Mouse (Mus musculus): ENCODE measurements around the gene Sgsm3.
"Not testable (repeated sequence)": the region's sequence is repeated elsewhere in the genome, so short reads cannot be mapped to it uniquely, and the experiment has no call there.

Gene Sgsm3

DNA sequence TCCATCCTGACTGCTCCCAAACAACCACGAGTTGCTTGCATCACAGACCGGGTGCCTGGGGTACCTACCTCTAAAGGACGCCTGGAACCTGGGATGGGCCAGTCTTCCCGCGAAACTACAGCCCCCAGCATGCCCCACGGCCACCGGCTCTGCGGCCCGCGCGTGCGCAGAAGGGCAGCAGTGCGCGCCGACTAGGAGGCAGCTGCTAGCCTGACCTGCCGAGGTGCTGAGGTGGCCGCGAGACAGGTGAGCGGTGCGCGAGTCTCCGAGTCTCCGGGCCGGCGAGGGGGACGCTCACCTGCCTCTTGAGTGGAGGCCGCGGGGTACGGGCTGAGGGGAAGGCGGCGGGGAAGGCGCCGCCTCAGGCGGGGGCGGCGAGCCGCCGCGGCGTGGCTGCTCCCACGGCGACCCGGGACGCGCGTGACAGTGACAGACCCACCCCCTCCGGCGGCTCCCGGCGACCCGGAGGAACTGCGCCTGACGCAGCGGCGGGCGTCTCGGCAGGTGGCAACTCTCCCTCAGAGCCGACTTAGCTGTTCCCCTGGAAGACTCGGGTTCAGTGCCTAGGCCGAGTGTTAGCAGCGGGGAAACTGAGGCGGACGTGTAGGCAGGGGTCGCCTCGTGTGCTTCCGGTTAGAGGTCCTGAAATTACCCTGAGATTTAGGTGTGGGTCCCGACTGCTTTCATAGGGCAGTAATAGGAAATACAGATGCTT lies at the start of gene Sgsm3:
Sgsm3 (plus strand) TSS at position 146 of the 715 bp plus-strand sequence.
- CTCF ChIA-PET, result interaction anchor here (0.6 kb wide), 1 partner anchor 601 kb away, joined by 8 read pairs; no protein-coding TSS in a partner anchor

DNA sequence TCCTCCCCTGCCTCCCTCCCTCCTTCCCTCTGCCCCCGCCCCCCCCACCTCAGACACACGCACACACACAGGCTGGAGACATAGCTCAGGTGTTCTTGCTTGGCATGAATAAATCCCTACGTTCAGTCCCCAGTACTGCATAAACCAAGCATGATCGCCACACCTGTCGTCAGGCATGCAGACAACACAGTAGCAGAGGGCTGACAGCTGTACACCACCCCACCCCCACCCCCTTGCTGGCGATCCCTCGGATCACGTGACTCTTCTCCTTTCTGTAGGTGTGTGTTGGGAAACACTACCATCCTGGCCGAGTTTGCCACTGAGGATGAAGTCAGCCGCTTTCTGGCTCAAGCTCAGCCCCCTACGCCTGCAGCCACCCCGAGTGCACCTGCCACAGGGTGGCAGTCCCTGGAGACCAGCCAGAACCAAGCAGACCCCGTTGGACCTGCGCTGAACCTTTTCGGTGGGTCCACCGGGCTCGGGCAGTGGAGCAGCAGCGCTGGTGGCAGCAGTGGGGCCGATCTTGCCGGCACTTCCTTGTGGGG lies 48.7 kb upstream of the Sgsm3 start:
- CTCF ChIA-PET, result no interaction called here

GRCm38 (mm10) chr15:80930048-80930571 lies 47.5 kb upstream of the Sgsm3 start:
- CTCF ChIA-PET, result no interaction called here

- CTCF ChIA-PET, result not testable (repeated sequence)
Measured at GRCm38 (mm10) chr15:80930676-80931320, 46.8 kb upstream of the Sgsm3 start.

DNA sequence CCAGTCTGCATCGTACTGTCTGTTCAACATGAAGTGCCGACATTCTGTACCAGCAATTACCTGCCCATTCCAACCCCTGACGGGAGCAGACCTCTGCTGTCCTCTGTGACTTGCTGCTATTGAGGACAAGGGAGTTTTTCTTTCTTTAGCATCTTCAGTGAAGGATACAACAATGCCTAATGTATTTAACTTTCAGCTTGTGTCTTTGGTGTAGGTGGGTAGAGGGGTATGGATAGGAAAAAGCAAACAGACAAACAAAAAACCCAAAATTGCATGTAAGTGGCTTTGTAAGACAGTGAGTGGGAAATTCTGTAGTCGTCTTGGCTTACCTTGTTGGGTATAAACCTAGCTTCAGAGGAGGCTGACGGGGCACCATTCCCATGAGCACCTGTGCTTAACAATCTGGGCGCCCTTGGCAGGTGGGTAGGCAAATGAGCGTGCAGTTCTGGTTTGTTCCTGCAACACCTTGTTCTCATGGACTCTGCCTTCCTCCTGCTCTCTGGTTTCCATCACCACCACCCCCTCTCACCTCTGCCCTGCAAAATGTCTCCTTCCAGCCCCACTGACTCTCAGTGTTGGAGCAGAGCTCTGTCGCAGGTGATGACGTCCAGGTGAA lies 46.1 kb upstream of the Sgsm3 start:
- CTCF ChIA-PET, result interaction anchor here (0.6 kb wide), 1 partner anchor 9 kb away, joined by 6 read pairs; no protein-coding TSS in a partner anchor

- CTCF ChIA-PET, result interaction anchor here (0.5 kb wide), 1 partner anchor 565 kb away, joined by 3 read pairs; no protein-coding TSS in a partner anchor
Measured at GRCm38 (mm10) chr15:80934841-80935240, 42.7 kb upstream of the Sgsm3 start.

DNA sequence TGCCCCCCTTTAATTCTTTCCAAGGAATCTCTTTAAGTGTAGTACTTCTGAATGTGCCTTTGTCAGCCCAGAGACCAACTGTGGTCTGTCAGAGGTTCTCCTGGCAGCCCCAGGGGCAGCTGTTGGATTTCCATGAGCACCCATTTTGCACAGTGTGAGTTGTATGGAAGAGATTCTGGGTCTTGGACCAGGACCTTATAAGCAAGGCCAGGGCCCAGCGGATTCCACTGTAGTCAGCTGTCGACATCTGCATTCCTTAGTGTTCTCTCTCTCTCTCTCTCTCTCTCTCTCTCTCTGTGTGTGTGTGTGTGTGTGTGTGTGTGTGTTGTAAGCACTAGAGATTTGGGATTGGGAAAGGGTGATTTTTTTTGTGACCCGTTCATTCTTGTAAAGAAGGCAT lies 40.9 kb upstream of the Sgsm3 start:
- CTCF ChIA-PET, result no interaction called here

GRCm38 (mm10) chr15:80938615-80939014 lies 39.0 kb upstream of the Sgsm3 start:
- CTCF ChIA-PET, result no interaction called here

DNA sequence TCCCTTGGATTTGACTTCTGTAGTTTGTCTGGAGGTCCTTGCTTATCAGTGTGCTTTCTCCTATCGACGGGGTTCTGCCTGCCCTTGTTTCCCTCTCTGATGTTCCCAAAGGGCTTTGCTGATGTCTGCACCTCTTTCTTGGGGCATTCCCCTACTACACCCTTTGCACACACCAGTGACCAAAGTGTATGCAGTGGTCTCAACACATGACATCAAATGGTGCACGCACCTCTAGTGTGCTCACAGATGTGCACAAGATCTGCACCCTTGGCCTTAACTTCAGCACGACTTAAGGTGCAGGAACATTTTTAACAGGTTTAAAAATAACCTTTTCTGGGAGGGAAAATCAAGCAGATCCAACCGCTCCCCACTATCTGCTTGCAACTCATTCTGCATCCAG lies 38.2 kb upstream of the Sgsm3 start:
- CTCF ChIA-PET, result no interaction called here

DNA sequence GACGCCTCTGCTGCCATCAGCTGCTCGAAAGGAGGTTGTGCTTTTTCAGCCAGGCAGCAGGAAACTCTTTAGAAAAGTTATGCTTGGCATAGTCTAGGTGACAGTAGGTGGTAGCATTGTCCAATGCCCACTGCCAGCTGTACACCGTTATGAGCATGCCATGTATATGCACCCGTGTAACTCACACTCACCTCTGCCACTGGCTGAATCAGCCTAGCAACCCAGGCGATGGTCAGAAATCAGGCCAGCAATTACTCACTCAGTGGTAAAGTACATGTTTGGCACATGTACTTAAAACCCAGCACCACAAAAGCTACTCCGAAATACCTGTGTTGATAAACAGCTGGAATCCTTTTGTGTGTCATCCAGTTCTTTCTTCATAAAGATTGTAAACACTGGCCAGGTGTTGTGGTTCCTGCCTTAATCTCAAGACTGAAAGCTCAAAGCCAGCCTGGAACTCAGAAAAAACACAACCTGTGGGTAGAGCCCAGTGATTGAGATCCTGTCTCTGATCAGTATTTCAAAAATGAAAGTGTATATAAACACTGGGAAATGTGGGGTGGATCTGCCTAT lies 36.0 kb upstream of the Sgsm3 start:
- CTCF ChIA-PET, result interaction anchor here (0.5 to 0.6 kb wide), 2 partner anchors 195 to 1936 kb away, joined by 5 to 9 read pairs; no protein-coding TSS in a partner anchor

DNA sequence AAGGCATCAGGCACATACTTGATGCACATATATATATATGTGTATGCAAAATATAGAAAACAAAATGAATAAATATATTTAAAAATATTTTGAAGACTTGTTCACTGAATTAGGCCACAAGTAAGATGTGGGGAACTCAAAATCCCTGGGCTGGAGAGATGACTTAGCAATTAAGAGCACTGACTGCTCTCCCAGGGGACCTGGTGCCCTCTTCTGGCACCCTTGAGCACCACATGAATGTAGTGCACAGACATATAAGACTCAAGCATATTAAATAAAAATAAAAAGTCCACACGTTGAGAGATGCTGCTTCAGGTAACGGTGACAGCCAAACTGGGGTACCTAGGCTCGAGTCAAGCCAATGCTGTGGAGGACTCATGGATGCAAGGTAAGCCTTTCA lies 31.7 kb upstream of the Sgsm3 start:
- CTCF ChIA-PET, result no interaction called here

GRCm38 (mm10) chr15:80948145-80949135 lies 29.1 kb upstream of the Sgsm3 start, which contains the start of gene Adsl:
TSS of gene Adsl (plus strand) at chr15:80948490.
- CTCF ChIA-PET, result interaction anchor here (0.7 kb wide), 2 partner anchors 11 to 95 kb away, joined by 3 read pairs; no protein-coding TSS in a partner anchor

DNA sequence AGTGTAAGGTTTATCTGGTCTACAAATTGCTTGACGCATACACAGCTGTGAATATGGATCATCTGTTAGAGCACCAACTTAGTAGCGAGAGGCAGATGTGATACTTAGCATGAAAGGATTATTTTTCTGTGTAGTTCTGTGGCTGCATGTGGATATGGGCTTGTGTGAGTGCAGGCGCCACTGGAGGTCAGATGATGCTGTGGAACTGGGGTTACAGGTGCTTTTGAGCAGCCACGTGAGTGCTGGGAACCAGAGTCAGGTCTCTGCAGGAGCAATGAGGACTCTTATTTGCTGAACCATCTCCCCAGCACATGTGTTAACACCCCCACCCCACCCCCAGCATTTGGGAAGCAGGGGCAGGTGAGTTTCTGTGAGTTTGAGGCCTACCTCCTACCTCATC lies 28.1 kb upstream of the Sgsm3 start:
- CTCF ChIA-PET, result interaction anchor here (0.7 kb wide), 1 partner anchor 149 kb away, joined by 3 read pairs; no protein-coding TSS in a partner anchor

DNA sequence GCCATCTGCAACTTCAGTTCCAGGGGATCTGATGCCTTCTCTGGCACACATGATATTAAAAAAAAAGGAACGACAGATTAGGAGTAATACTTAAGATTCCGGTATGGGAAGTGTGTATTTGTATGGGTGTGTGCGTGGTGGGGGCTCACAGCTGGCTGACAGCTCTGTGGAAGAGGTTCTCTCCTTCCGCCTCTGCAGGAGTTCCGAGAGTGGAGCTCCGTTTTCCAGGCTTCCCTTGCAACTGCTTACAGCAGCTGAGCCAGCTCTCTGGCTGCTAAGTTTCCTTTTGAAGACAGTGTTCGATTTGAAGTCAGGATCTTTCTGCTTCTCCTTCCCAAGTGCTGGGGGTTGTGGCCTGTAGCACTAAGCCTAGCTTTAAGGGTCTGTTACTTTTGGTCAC lies 27.5 kb upstream of the Sgsm3 start:
- CTCF ChIA-PET, result interaction anchor here (0.7 kb wide), 1 partner anchor 148 kb away, joined by 3 read pairs; no protein-coding TSS in a partner anchor

DNA sequence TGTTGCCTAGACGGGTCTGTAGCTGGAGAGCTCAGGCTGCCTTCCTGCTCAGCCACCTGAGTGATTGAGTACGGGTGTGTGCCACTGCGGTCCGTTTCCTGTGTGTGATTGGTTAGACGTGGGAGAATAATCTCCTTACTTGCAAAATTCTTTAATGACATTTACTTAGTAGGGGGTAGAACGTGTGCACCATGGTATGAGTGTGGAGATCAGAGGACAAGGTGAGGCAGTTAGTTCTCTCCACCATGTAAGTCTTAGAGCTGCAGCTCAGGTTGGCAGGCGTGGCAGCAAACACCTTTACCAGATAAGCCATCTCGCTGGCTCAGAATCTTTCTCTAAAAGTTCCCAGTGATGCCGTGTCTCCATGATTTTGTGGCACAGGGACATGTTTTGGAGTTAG lies 23.6 kb upstream of the Sgsm3 start:
- CTCF ChIA-PET, result no interaction called here

DNA sequence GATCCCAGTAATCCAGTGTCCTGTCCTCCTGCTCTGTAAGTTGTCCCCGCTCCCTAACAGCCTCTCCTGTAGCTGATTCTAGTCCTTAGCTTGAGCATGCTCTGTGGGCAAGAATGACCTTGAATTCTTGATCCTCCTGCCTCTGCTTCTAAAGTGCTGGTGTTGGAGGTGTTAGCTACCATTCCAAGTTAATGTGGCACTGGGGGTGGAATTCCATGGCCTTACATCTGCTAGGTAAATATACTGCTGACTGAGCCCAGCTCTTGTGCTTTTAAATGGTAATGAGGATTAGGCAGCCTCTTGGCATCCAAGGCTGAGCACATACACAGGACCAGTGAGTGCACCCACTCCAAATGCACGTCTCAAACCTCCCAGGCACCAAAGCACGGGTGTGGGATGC lies 22.7 kb upstream of the Sgsm3 start:
- CTCF ChIA-PET, result no interaction called here

GRCm38 (mm10) chr15:80955836-80956438 lies 21.6 kb upstream of the Sgsm3 start:
- CTCF ChIA-PET, result no interaction called here

- CTCF ChIA-PET, result no interaction called here
Measured at GRCm38 (mm10) chr15:80969371-80969770, 8.2 kb upstream of the Sgsm3 start.

DNA sequence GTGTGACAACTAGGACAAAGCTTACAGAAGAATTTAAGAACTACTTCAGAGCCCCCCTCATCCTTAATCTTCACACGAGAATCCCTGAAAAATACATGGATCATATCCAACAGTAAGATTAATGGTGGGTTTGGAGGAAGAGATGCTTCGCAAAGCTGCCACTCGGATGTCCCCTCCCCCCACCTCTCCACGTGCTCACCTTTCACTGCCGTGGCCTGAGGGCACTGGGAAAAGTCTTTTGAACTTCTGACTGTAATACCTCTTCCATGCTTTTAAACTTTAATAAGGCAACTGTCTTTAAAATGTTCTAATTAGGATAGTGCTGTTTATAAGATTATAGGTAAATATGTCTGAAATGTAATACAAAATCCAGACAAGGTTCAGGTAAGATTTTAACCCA lies 3.3 kb upstream of the Sgsm3 start:
- CTCF ChIA-PET, result interaction anchor here (0.6 kb wide), 1 partner anchor 696 kb away, joined by 9 read pairs; no protein-coding TSS in a partner anchor

- CTCF ChIA-PET, result no interaction called here
Measured at GRCm38 (mm10) chr15:80975666-80976065, 1.9 kb upstream of the Sgsm3 start.

Data from spleen, embryonic (tissue).